7 mouse cellular contexts compared by ENCODE assay signal in genomic region chr9:78395630-78396351, GRCm38 (mm10). TPM values are rescaled to one million over a fixed set of nuclear protein-coding genes. Genes with fewer than 3 reads are reported as not detected.
DNase-seq lines count a peak whose midpoint lies in the region; ATAC-seq lines count a peak whose summit lies in the region.

Gene Ddx43, plus strand, starts transcription at chr9:78395777.

- H3K36me3 ChIP-seq in heart, embryonic 10.5 days, result no peaks in the 10 kb centered on the region
- H3K36me3 ChIP-seq in liver, embryonic 13.5 days, result no peaks in the 10 kb centered on the region
- no peaks in the 10 kb centered on the region for H3K36me3 ChIP-seq in stomach, embryonic 16.5 days (ENCODE audit: control insufficient read depth, insufficient read depth, low read length)

- peak; percentile 48 for ATAC-seq in liver, embryonic 13.5 days (ENCODE audit: low read depth)
- ATAC-seq in stomach, embryonic 16.5 days (ENCODE audit: insufficient read depth, low FRiP score), result peak; percentile 89

- H3K4me1 ChIP-seq in heart, embryonic 10.5 days, result peaks cover 7% of the 10 kb centered on the region
- H3K4me1 ChIP-seq in liver, embryonic 13.5 days (replicated peaks), result peaks cover 9% of the 10 kb centered on the region
- H3K4me1 ChIP-seq in stomach, embryonic 16.5 days (ENCODE audit: control insufficient read depth, insufficient read depth, low read length), result peaks cover 4% of the 10 kb centered on the region

- 3% methylated on average over 92 of the region's 93 CpGs for WGBS in heart, embryonic 10.5 days
- 4% methylated on average over 93 of the region's 93 CpGs for WGBS in liver, embryonic 13.5 days (ENCODE audit: insufficient replicate concordance)
- 2% methylated on average over 93 of the region's 93 CpGs for WGBS in stomach, embryonic 16.5 days

- H3K27ac ChIP-seq in heart, embryonic 10.5 days, result peak within 1 kb of the TSS; percentile 76
- no peak within 1 kb of the TSS for H3K27ac ChIP-seq in liver, embryonic 13.5 days
- no peak within 1 kb of the TSS for H3K27ac ChIP-seq in stomach, embryonic 16.5 days (ENCODE audit: low read length)

- peak within 1 kb of the TSS; percentile 59 for H3K4me3 ChIP-seq in heart, embryonic 10.5 days
- H3K4me3 ChIP-seq in liver, embryonic 13.5 days (replicated peaks), result peak within 1 kb of the TSS; percentile 40
- H3K4me3 ChIP-seq in stomach, embryonic 16.5 days (replicated peaks; ENCODE audit: low read length), result peak within 1 kb of the TSS; percentile 49

- peak within 1 kb of the TSS; percentile 54 for H3K4me2 ChIP-seq in liver, embryonic 13.5 days
- peak within 1 kb of the TSS; percentile 70 for H3K4me2 ChIP-seq in stomach, embryonic 16.5 days (ENCODE audit: low read depth, low read length)

- H3K27me3 ChIP-seq in heart, embryonic 10.5 days (ENCODE audit: insufficient read depth, poor library complexity, severe bottlenecking), result peaks cover 63% of the 10 kb centered on the region
- H3K27me3 ChIP-seq in liver, embryonic 13.5 days, result peaks cover 86% of the 10 kb centered on the region
- H3K27me3 ChIP-seq in stomach, embryonic 16.5 days (ENCODE audit: control insufficient read depth, insufficient read depth, low read length), result peaks cover 34% of the 10 kb centered on the region

- no peaks in the 10 kb centered on the region for H3K9me3 ChIP-seq in heart, embryonic 10.5 days
- no peaks in the 10 kb centered on the region for H3K9me3 ChIP-seq in liver, embryonic 13.5 days (replicated peaks)
- H3K9me3 ChIP-seq in stomach, embryonic 16.5 days (replicated peaks; ENCODE audit: control insufficient read depth, low read length), result no peaks in the 10 kb centered on the region

- DNase-seq in WW6 (ENCODE audit: low read depth, low spot score), result peak; percentile 77
- DNase-seq in embryo, embryonic 11.5 days (ENCODE audit: low read depth, low spot score), result peak; percentile 47
- peak; percentile 82 for DNase-seq in heart, embryonic 10.5 days (ENCODE audit: low spot score)
- peak; percentile 4 to 8 for DNase-seq in kidney, adult 8-10 months
- peak; percentile 15 for DNase-seq in liver, embryonic 13.5 days
- DNase-seq in natural killer cell, adult 2 months (ENCODE audit: low spot score in 2 of 2), result peak; percentile 58 to 59

- no peak within 1 kb of the TSS for H3K9ac ChIP-seq in liver, embryonic 13.5 days
- peak within 1 kb of the TSS; percentile 63 for H3K9ac ChIP-seq in stomach, embryonic 16.5 days (ENCODE audit: low read length)

RNA-seq across cellular contexts. Expression of gene Ddx43, which starts in this region (rescaled TPM):
- polyA plus RNA-seq in heart, embryonic 10.5 days (2016; fragmentation: Nextera tagmentation; extraction: Ambion mirVana), result 0.24 and 0.25 TPM in 2 replicates
- polyA plus RNA-seq in liver, embryonic 13.5 days (2015; fragmentation: Nextera tagmentation; extraction: Ambion mirVana), result not detected in 2 replicates
- polyA plus RNA-seq in stomach, embryonic 16.5 days (2015; fragmentation: Nextera tagmentation; extraction: Ambion mirVana), result 0.14 and 0.15 TPM in 2 replicates

Comparison
In these comparisons a context has a peak if more than half of its experiments do, and no peak if none do; other contexts are left out.
1. Peak in DNase-seq, H3K4me3 ChIP-seq and H3K27ac ChIP-seq in heart, embryonic 10.5 days; RNA of the gene not detected or under 1 TPM.
2. Peak in DNase-seq, ATAC-seq, H3K4me3 ChIP-seq and H3K4me2 ChIP-seq in liver, embryonic 13.5 days; RNA of the gene not detected or under 1 TPM.
3. Peak in ATAC-seq, H3K4me3 ChIP-seq, H3K9ac ChIP-seq and H3K4me2 ChIP-seq in stomach, embryonic 16.5 days; RNA of the gene not detected or under 1 TPM.
4. DNase-seq: peak in every context shown above with its lines; median percentile 82 in heart, embryonic 10.5 days; 77 in WW6; 58 in natural killer cell, adult 2 months; 47 in embryo, embryonic 11.5 days; 15 in liver, embryonic 13.5 days; 6 in kidney, adult 8-10 months.